Mouse (Mus musculus): Measurements from ENCODE around the gene Commd1. TPM values are rescaled to one million over a fixed set of nuclear protein-coding genes. Genes with fewer than 3 reads are reported as not detected.

The Commd1 gene
- polyA plus RNA-seq, 1 experiment from 2014 or later, result 237 TPM

GRCm38 (mm10) chr11:22917786-22918185 is 64.4 kb downstream of the Commd1 start:
- ATAC-seq, result no peak
- H3K4me1 ChIP-seq (ENCODE audit: control insufficient read depth, insufficient read depth, low read depth, low read length), result no peaks in the 10 kb centered on the region
- H3K27ac ChIP-seq (ENCODE audit: low read depth, low read length), result no peak overlapping the region
- H3K9me3 ChIP-seq (ENCODE audit: control insufficient read depth, low read length), result no peaks in the 10 kb centered on the region
- 87% methylated on average over 7 of the region's 7 CpGs for WGBS
- no peak overlapping the region for H3K4me2 ChIP-seq (ENCODE audit: low read length)
- no peaks in the 10 kb centered on the region for H3K36me3 ChIP-seq (ENCODE audit: control insufficient read depth, insufficient read depth, low read length)
- no peaks in the 10 kb centered on the region for H3K27me3 ChIP-seq (replicated peaks; ENCODE audit: control insufficient read depth, insufficient read depth, low read length)
- no peak overlapping the region for H3K9ac ChIP-seq (ENCODE audit: low read depth, low read length)
- H3K4me3 ChIP-seq (ENCODE audit: low read length), result no peak overlapping the region

GRCm38 (mm10) chr11:22913744-22914143 is 68.4 kb downstream of the Commd1 start:
- 80% methylated on average over 4 of the region's 4 CpGs for WGBS
- Histone ChIP-seq H3K9ac (ENCODE audit: low read depth, low read length) (no peak overlapping the region), H3K27me3 (replicated peaks; ENCODE audit: control insufficient read depth, insufficient read depth, low read length) (no peaks in the 10 kb centered on the region), H3K9me3 (ENCODE audit: control insufficient read depth, low read length) (no peaks in the 10 kb centered on the region), H3K27ac (ENCODE audit: low read depth, low read length) (no peak overlapping the region), H3K4me3 (ENCODE audit: low read length) (no peak overlapping the region), H3K36me3 (ENCODE audit: control insufficient read depth, insufficient read depth, low read length) (no peaks in the 10 kb centered on the region), H3K4me2 (ENCODE audit: low read length) (no peak overlapping the region), H3K4me1 (ENCODE audit: control insufficient read depth, insufficient read depth, low read depth, low read length) (no peaks in the 10 kb centered on the region)
- ATAC-seq, result no peak

- Histone ChIP-seq H3K4me1 (ENCODE audit: control insufficient read depth, insufficient read depth, low read depth, low read length) (no peaks in the 10 kb centered on the region), H3K27ac (ENCODE audit: low read depth, low read length) (no peak overlapping the region), H3K9ac (ENCODE audit: low read depth, low read length) (no peak overlapping the region), H3K9me3 (ENCODE audit: control insufficient read depth, low read length) (no peaks in the 10 kb centered on the region), H3K4me2 (ENCODE audit: low read length) (no peak overlapping the region), H3K27me3 (replicated peaks; ENCODE audit: control insufficient read depth, insufficient read depth, low read length) (no peaks in the 10 kb centered on the region), H3K4me3 (ENCODE audit: low read length) (no peak overlapping the region), H3K36me3 (ENCODE audit: control insufficient read depth, insufficient read depth, low read length) (no peaks in the 10 kb centered on the region)
- no peak for ATAC-seq
- WGBS, result 93% methylated on average over 7 of the region's 7 CpGs
Measured at GRCm38 (mm10) chr11:22911831-22912230, 70.4 kb downstream of the Commd1 start.

GRCm38 (mm10) chr11:22906453-22906865 is 75.7 kb downstream of the Commd1 start:
- Histone ChIP-seq H3K36me3 (ENCODE audit: control insufficient read depth, insufficient read depth, low read length) (no peaks in the 10 kb centered on the region), H3K27me3 (replicated peaks; ENCODE audit: control insufficient read depth, insufficient read depth, low read length) (no peaks in the 10 kb centered on the region), H3K4me2 (ENCODE audit: low read length) (no peak overlapping the region), H3K27ac (ENCODE audit: low read depth, low read length) (no peak overlapping the region), H3K9me3 (ENCODE audit: control insufficient read depth, low read length) (no peaks in the 10 kb centered on the region), H3K9ac (ENCODE audit: low read depth, low read length) (no peak overlapping the region), H3K4me3 (ENCODE audit: low read length) (no peak overlapping the region), H3K4me1 (ENCODE audit: control insufficient read depth, insufficient read depth, low read depth, low read length) (no peaks in the 10 kb centered on the region)
- ATAC-seq, result no peak

- H3K4me1 ChIP-seq (ENCODE audit: control insufficient read depth, insufficient read depth, low read depth, low read length), result no peaks in the 10 kb centered on the region
- no peak overlapping the region for H3K4me2 ChIP-seq (ENCODE audit: low read length)
- H3K9ac ChIP-seq (ENCODE audit: low read depth, low read length), result no peak overlapping the region
- no peaks in the 10 kb centered on the region for H3K27me3 ChIP-seq (replicated peaks; ENCODE audit: control insufficient read depth, insufficient read depth, low read length)
- no peak overlapping the region for H3K27ac ChIP-seq (ENCODE audit: low read depth, low read length)
- 91% methylated on average over 2 of the region's 2 CpGs for WGBS
- ATAC-seq, result no peak
- H3K36me3 ChIP-seq (ENCODE audit: control insufficient read depth, insufficient read depth, low read length), result peaks cover 2% of the 10 kb centered on the region; the same call in 1 of the 2 replicates
- no peaks in the 10 kb centered on the region for H3K9me3 ChIP-seq (ENCODE audit: control insufficient read depth, low read length)
- no peak overlapping the region for H3K4me3 ChIP-seq (ENCODE audit: low read length)
Measured at GRCm38 (mm10) chr11:22902923-22903322, 79.3 kb downstream of the Commd1 start.

- Histone ChIP-seq H3K4me3 (ENCODE audit: low read length) (no peak overlapping the region), H3K27me3 (replicated peaks; ENCODE audit: control insufficient read depth, insufficient read depth, low read length) (no peaks in the 10 kb centered on the region), H3K4me2 (ENCODE audit: low read length) (no peak overlapping the region), H3K9ac (ENCODE audit: low read depth, low read length) (no peak overlapping the region), H3K9me3 (ENCODE audit: control insufficient read depth, low read length) (no peaks in the 10 kb centered on the region), H3K36me3 (ENCODE audit: control insufficient read depth, insufficient read depth, low read length) (peaks cover 2% of the 10 kb centered on the region; the same call in 1 of the 2 replicates), H3K4me1 (ENCODE audit: control insufficient read depth, insufficient read depth, low read depth, low read length) (no peaks in the 10 kb centered on the region), H3K27ac (ENCODE audit: low read depth, low read length) (no peak overlapping the region)
- WGBS, result 88% methylated on average over 3 of the region's 3 CpGs
- ATAC-seq, result no peak
Measured at GRCm38 (mm10) chr11:22900041-22900440, 82.1 kb downstream of the Commd1 start.

- Histone ChIP-seq H3K4me1 (ENCODE audit: control insufficient read depth, insufficient read depth, low read depth, low read length) (no peaks in the 10 kb centered on the region), H3K4me3 (ENCODE audit: low read length) (no peak overlapping the region), H3K27ac (ENCODE audit: low read depth, low read length) (no peak overlapping the region), H3K9ac (ENCODE audit: low read depth, low read length) (no peak overlapping the region), H3K36me3 (ENCODE audit: control insufficient read depth, insufficient read depth, low read length) (peaks cover 2% of the 10 kb centered on the region; the same call in 1 of the 2 replicates), H3K27me3 (replicated peaks; ENCODE audit: control insufficient read depth, insufficient read depth, low read length) (no peaks in the 10 kb centered on the region), H3K9me3 (ENCODE audit: control insufficient read depth, low read length) (no peaks in the 10 kb centered on the region; the same call in 1 of the 2 replicates), H3K4me2 (ENCODE audit: low read length) (no peak overlapping the region)
- ATAC-seq, result no peak
- 94% methylated on average over 4 of the region's 4 CpGs for WGBS
Measured at GRCm38 (mm10) chr11:22897642-22898041, 84.5 kb downstream of the Commd1 start.

GRCm38 (mm10) chr11:22897127-22897526 is 85.1 kb downstream of the Commd1 start:
- WGBS, result 94% methylated on average over 4 of the region's 4 CpGs
- Histone ChIP-seq H3K9me3 (ENCODE audit: control insufficient read depth, low read length) (no peaks in the 10 kb centered on the region; the same call in 1 of the 2 replicates), H3K9ac (ENCODE audit: low read depth, low read length) (no peak overlapping the region), H3K4me2 (ENCODE audit: low read length) (no peak overlapping the region), H3K27me3 (replicated peaks; ENCODE audit: control insufficient read depth, insufficient read depth, low read length) (no peaks in the 10 kb centered on the region), H3K36me3 (ENCODE audit: control insufficient read depth, insufficient read depth, low read length) (peaks cover 2% of the 10 kb centered on the region; the same call in 1 of the 2 replicates), H3K4me1 (ENCODE audit: control insufficient read depth, insufficient read depth, low read depth, low read length) (no peaks in the 10 kb centered on the region), H3K4me3 (ENCODE audit: low read length) (no peak overlapping the region), H3K27ac (ENCODE audit: low read depth, low read length) (no peak overlapping the region)
- no peak for ATAC-seq

- Histone ChIP-seq H3K9me3 (ENCODE audit: control insufficient read depth, low read length) (no peaks in the 10 kb centered on the region; the same call in 1 of the 2 replicates), H3K27me3 (replicated peaks; ENCODE audit: control insufficient read depth, insufficient read depth, low read length) (no peaks in the 10 kb centered on the region), H3K27ac (ENCODE audit: low read depth, low read length) (no peak overlapping the region), H3K4me2 (ENCODE audit: low read length) (no peak overlapping the region), H3K4me3 (ENCODE audit: low read length) (no peak overlapping the region), H3K4me1 (ENCODE audit: control insufficient read depth, insufficient read depth, low read depth, low read length) (no peaks in the 10 kb centered on the region), H3K36me3 (ENCODE audit: control insufficient read depth, insufficient read depth, low read length) (no peaks in the 10 kb centered on the region), H3K9ac (ENCODE audit: low read depth, low read length) (no peak overlapping the region)
- WGBS, result 59% methylated on average over 3 of the region's 3 CpGs
- ATAC-seq, result no peak
Measured at GRCm38 (mm10) chr11:22893075-22893474, 89.1 kb downstream of the Commd1 start.

GRCm38 (mm10) chr11:22892466-22892865 is 89.7 kb downstream of the Commd1 start:
- Histone ChIP-seq H3K4me3 (ENCODE audit: low read length) (no peak overlapping the region), H3K9me3 (ENCODE audit: control insufficient read depth, low read length) (no peaks in the 10 kb centered on the region; the same call in 1 of the 2 replicates), H3K4me2 (ENCODE audit: low read length) (no peak overlapping the region), H3K27ac (ENCODE audit: low read depth, low read length) (no peak overlapping the region), H3K27me3 (replicated peaks; ENCODE audit: control insufficient read depth, insufficient read depth, low read length) (no peaks in the 10 kb centered on the region), H3K9ac (ENCODE audit: low read depth, low read length) (no peak overlapping the region), H3K4me1 (ENCODE audit: control insufficient read depth, insufficient read depth, low read depth, low read length) (no peaks in the 10 kb centered on the region), H3K36me3 (ENCODE audit: control insufficient read depth, insufficient read depth, low read length) (no peaks in the 10 kb centered on the region)
- no peak for ATAC-seq
- 64% methylated on average over 6 of the region's 6 CpGs for WGBS
